Mouse (Mus musculus): ENCODE results near the gene Pde4dip.

GRCm38 (mm10) chr3:97898381-97898780 lies 9.9 kb upstream of the Pde4dip start:
- TF ChIP-seq CTCF (IDR thresholded peaks at IDR 0.05; ENCODE audit: insufficient read depth, low read depth, low read length) (no peak), POLR2A (IDR thresholded peaks at IDR 0.05; ENCODE audit: insufficient read depth, low read depth, low read length) (no peak)

Measured in olfactory bulb, adult 2 months (tissue).